Mouse (Mus musculus): ENCODE measurements around the gene Olfr239. TPM values are rescaled to one million over a fixed set of nuclear protein-coding genes. Genes with fewer than 3 reads are reported as not detected.
"Not testable (repeated sequence)": the region's sequence is repeated elsewhere in the genome, so short reads cannot be mapped to it uniquely, and the experiment has no call there.

Olfr239 gene
- not detected in 2 replicates for polyA plus RNA-seq (2016; fragmentation: Nextera tagmentation; extraction: Ambion mirVana)

GRCm38 (mm10) chr17:33191002-33191401 lies at the start of gene Olfr239:
Gene Olfr239 (plus strand): TSS chr17:33191302.
- H3K4me3 ChIP-seq; H3K9ac ChIP-seq; H3K27ac ChIP-seq; H3K4me2 ChIP-seq (replicated peaks); H3K9me3 ChIP-seq; H3K36me3 ChIP-seq; H3K27me3 ChIP-seq; ATAC-seq (ENCODE audit: insufficient number of reproducible peaks, insufficient read depth, low FRiP score, low TSS enrichment); H3K4me1 ChIP-seq: not testable (repeated sequence)
- WGBS = no CpG with 5 or more reads among the region's 2 CpGs

GRCm38 (mm10) chr17:33168147-33168546 lies 23.0 kb upstream of the Olfr239 start, which contains the start of gene Olfr55:
Gene Olfr55 (plus strand): TSS chr17:33168447.
- H3K9me3 ChIP-seq; H3K36me3 ChIP-seq; H3K4me2 ChIP-seq (replicated peaks); H3K27me3 ChIP-seq; ATAC-seq (ENCODE audit: insufficient number of reproducible peaks, insufficient read depth, low FRiP score, low TSS enrichment); H3K9ac ChIP-seq; H3K4me1 ChIP-seq; H3K4me3 ChIP-seq; H3K27ac ChIP-seq: not testable (repeated sequence)
- 73% methylated on average over 1 of the region's 1 CpGs for WGBS

GRCm38 (mm10) chr17:33221590-33221989 lies 30.5 kb downstream of the Olfr239 start, which contains the start of gene Olfr1564:
Gene Olfr1564 (minus strand): TSS chr17:33221690.
- Histone ChIP-seq H3K27ac (no peak within 1 kb of the TSS), H3K9me3 (no peaks in the 10 kb centered on the region), H3K27me3 (no peaks in the 10 kb centered on the region), H3K4me1 (no peaks in the 10 kb centered on the region), H3K9ac (no peak within 1 kb of the TSS), H3K36me3 (no peaks in the 10 kb centered on the region), H3K4me3 (no peak within 1 kb of the TSS), H3K4me2 (replicated peaks) (no peak within 1 kb of the TSS)
- ATAC-seq (ENCODE audit: insufficient number of reproducible peaks, insufficient read depth, low FRiP score, low TSS enrichment) = no peak
- 83% methylated on average over 2 of the region's 2 CpGs for WGBS

- H3K9ac ChIP-seq; H3K4me3 ChIP-seq; H3K4me1 ChIP-seq; H3K4me2 ChIP-seq (replicated peaks); H3K27ac ChIP-seq; H3K27me3 ChIP-seq; ATAC-seq (ENCODE audit: insufficient number of reproducible peaks, insufficient read depth, low FRiP score, low TSS enrichment): not testable (repeated sequence)
- Histone ChIP-seq H3K36me3 (peaks cover 16% of the 10 kb centered on the region), H3K9me3 (peaks cover 11% of the 10 kb centered on the region)
- 91% methylated on average over 1 of the region's 1 CpGs for WGBS
These were observed 45.5 kb downstream of the Olfr239 start for GRCm38 (mm10) chr17:33236646-33237045.

Other genes starting within 250 kb of the Olfr239 start
- 8.0 and 8.8 TPM in 2 replicates for gene Cyp4f13, start 243.9 kb upstream of the Olfr239 start, polyA plus RNA-seq (2016; fragmentation: Nextera tagmentation; extraction: Ambion mirVana)
- 12.2 and 12.6 TPM in 2 replicates for gene Zfp472, start 225.5 kb upstream of the Olfr239 start, polyA plus RNA-seq (2016; fragmentation: Nextera tagmentation; extraction: Ambion mirVana)
- 15.9 and 16.1 TPM in 2 replicates for gene Zfp952, start 198.2 kb upstream of the Olfr239 start, polyA plus RNA-seq (2016; fragmentation: Nextera tagmentation; extraction: Ambion mirVana)
- gene Zfp763, start 157.9 kb upstream of the Olfr239 start, polyA plus RNA-seq (2016; fragmentation: Nextera tagmentation; extraction: Ambion mirVana) = 22.3 and 23.3 TPM in 2 replicates
- not detected in 2 replicates for gene 4921501E09Rik, start 123.2 kb upstream of the Olfr239 start, polyA plus RNA-seq (2016; fragmentation: Nextera tagmentation; extraction: Ambion mirVana)
- gene Zfp563, start 102.0 kb upstream of the Olfr239 start, polyA plus RNA-seq (2016; fragmentation: Nextera tagmentation; extraction: Ambion mirVana) = 9.9 and 10.4 TPM in 2 replicates
- gene Morc2b, start 51.6 kb upstream of the Olfr239 start, polyA plus RNA-seq (2016; fragmentation: Nextera tagmentation; extraction: Ambion mirVana) = not detected in 2 replicates
- not detected in 2 replicates for gene Olfr55, start 22.9 kb upstream of the Olfr239 start, polyA plus RNA-seq (2016; fragmentation: Nextera tagmentation; extraction: Ambion mirVana)
- gene Olfr1564, start 30.4 kb downstream of the Olfr239 start, polyA plus RNA-seq (2016; fragmentation: Nextera tagmentation; extraction: Ambion mirVana) = not detected in 2 replicates
- gene Zfp955a, start 63.8 kb downstream of the Olfr239 start, polyA plus RNA-seq (2016; fragmentation: Nextera tagmentation; extraction: Ambion mirVana) = 20.1 and 20.8 TPM in 2 replicates
- 0.03 TPM in 1 of 2 replicates, not detected in the other for gene Olfr63, start 73.4 kb downstream of the Olfr239 start, polyA plus RNA-seq (2016; fragmentation: Nextera tagmentation; extraction: Ambion mirVana)
- gene Zfp955b, start 98.2 kb downstream of the Olfr239 start, polyA plus RNA-seq (2016; fragmentation: Nextera tagmentation; extraction: Ambion mirVana) = 14.1 and 15.5 TPM in 2 replicates
- 12.8 and 13.2 TPM in 2 replicates for gene Zfp81, start 167.6 kb downstream of the Olfr239 start, polyA plus RNA-seq (2016; fragmentation: Nextera tagmentation; extraction: Ambion mirVana)
- gene Zfp101, start 203.3 kb downstream of the Olfr239 start, polyA plus RNA-seq (2016; fragmentation: Nextera tagmentation; extraction: Ambion mirVana) = 22.3 and 25.9 TPM in 2 replicates
- gene Actl9, start 241.6 kb downstream of the Olfr239 start, polyA plus RNA-seq (2016; fragmentation: Nextera tagmentation; extraction: Ambion mirVana) = not detected in 2 replicates